Mouse (Mus musculus) granulocyte monocyte progenitor cell, adult 5-6 weeks (primary cell): ENCODE results near the gene Olfr1218. TPM values are rescaled to one million over a fixed set of nuclear protein-coding genes. Genes with fewer than 3 reads are reported as not detected.
"Not testable (repeated sequence)": the region's sequence is repeated elsewhere in the genome, so short reads cannot be mapped to it uniquely, and the experiment has no call there.

Source experiments
- ATAC-seq: replicated peaks from 2 replicates; pipeline ENCODE4 v1.8.0; 2016; ENCODE audit warnings: mild to moderate bottlenecking, moderate TSS enrichment, inconsistent platforms; ENCODE audit not compliant: poor library complexity, severe bottlenecking
- total RNA-seq, 2 experiments: library from RNA; stranded (forward) in 1 of 2; stranded (reverse) in 1 of 2; fragments of 200-712, 200-1000 nt in 1 of 2; fragments of >200 nt in 1 of 2; fragmentation: Nextera tagmentation in 1 of 2; gene quantifications; 2 replicates each; pipeline ENCODE4 v1.2.3; 2014 to 2017

Olfr1218 gene
- not detected in 2 replicates for total RNA-seq (2014; fragmentation: Nextera tagmentation)
- total RNA-seq (2017): not detected in 2 replicates

GRCm38 (mm10) chr2:89061087-89061486 is at the start of gene Olfr1218:
Gene Olfr1218, minus strand, starts transcription at chr2:89061187.
- ATAC-seq: no peak

- ATAC-seq: no peak
Measured at GRCm38 (mm10) chr2:89106735-89107134, 45.7 kb upstream of the Olfr1218 start, which contains the start of gene Olfr1220. Gene Olfr1220, minus strand, starts transcription at chr2:89106835.

DNA sequence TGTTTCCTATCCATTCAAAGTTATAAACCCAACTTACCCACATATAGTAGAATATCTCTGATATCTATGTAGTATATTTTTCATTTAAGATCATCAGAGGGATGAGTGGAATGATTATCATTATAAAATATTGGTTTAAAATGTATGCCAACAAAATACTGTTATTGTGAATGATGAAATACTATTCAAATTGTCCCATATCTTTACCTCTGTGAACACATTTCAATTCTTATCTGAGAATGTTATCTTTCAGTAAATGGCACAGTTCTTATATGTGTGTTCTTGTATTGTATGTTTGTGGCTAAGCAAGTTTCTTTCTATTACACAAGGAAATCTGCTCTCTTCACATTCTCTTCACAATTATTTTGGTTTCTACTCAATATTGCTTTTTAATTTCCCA is 44.7 kb upstream of the Olfr1218 start:
- no peak for ATAC-seq

- ATAC-seq: no peak
Measured at GRCm38 (mm10) chr2:89093848-89094247, 32.9 kb upstream of the Olfr1218 start.

DNA sequence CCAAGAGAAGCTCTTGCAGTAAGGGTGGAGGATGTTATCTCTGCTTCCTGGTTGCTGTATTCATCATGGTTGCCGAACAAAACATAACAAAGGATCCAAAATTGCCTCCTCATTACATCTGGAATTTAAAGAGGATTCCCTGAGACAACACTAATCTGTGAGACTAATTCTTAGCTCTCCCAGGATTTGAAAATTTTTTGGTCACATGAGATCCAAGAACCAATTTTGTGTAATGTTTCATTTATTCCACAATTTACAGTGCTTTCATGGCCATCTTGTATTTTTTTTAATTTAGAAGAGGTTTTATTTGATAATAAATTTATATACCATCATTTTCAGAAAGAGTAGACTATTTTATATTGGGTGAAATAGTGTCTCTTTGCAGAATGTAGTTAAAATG is 22.4 kb upstream of the Olfr1218 start, which contains the start of gene Olfr1219:
TSS of gene Olfr1219 (minus strand) at position 101 of the 400 bp plus-strand sequence.
- no peak for ATAC-seq

- ATAC-seq: no peak
Measured at GRCm38 (mm10) chr2:89081487-89081886, 20.5 kb upstream of the Olfr1218 start.

- no peak for ATAC-seq
Measured at GRCm38 (mm10) chr2:89031965-89032364, 29.0 kb downstream of the Olfr1218 start, which contains the start of gene Olfr1217. Gene Olfr1217, minus strand, starts transcription at chr2:89032065.

GRCm38 (mm10) chr2:89021436-89021835 is 39.6 kb downstream of the Olfr1218 start:
- ATAC-seq: not testable (repeated sequence)

- no peak for ATAC-seq
Measured at GRCm38 (mm10) chr2:89018240-89018639, 42.7 kb downstream of the Olfr1218 start, which contains the start of gene Olfr1216. Gene Olfr1216, minus strand, starts transcription at chr2:89018340.

DNA sequence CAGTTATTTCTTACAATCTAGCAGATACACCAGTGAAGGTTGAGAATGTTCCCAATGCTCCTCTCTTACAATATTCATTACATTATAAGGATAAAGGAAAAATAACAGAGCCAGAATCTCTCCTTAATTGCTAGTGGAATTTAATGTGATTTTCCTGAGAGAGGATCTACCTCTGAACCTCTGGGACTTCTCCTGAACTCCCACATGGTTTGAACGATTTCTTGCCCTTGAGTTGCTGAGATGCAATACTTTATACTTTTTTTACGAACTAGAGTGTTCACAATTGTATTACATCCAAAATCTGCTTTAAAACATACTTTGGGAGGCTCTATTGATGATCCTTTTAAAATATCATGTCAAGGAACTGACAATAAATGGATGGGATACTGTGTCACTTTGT is 54.1 kb downstream of the Olfr1218 start, which contains the start of gene Olfr1215:
TSS of gene Olfr1215 (minus strand) at position 101 of the 400 bp plus-strand sequence.
- ATAC-seq: no peak

Other genes with a start within 250 kb of the Olfr1218 start
- not detected in 2 replicates for gene Olfr1202, start 246.7 kb downstream of the Olfr1218 start, total RNA-seq (2014; fragmentation: Nextera tagmentation)
- gene Olfr1202, start 246.7 kb downstream of the Olfr1218 start, total RNA-seq (2017): not detected in 2 replicates
- gene Olfr1205, start 231.4 kb downstream of the Olfr1218 start, total RNA-seq (2014; fragmentation: Nextera tagmentation): not detected in 2 replicates
- not detected in 2 replicates for gene Olfr1205, start 231.4 kb downstream of the Olfr1218 start, total RNA-seq (2017)
- gene Olfr1204, start 211.9 kb downstream of the Olfr1218 start, total RNA-seq (2014; fragmentation: Nextera tagmentation): not detected in 2 replicates
- not detected in 2 replicates for gene Olfr1204, start 211.9 kb downstream of the Olfr1218 start, total RNA-seq (2017)
- not detected in 2 replicates for gene Olfr1206, start 198.0 kb downstream of the Olfr1218 start, total RNA-seq (2014; fragmentation: Nextera tagmentation)
- gene Olfr1206, start 198.0 kb downstream of the Olfr1218 start, total RNA-seq (2017): not detected in 2 replicates
- not detected in 2 replicates for gene Olfr1208, start 158.9 kb downstream of the Olfr1218 start, total RNA-seq (2014; fragmentation: Nextera tagmentation)
- gene Olfr1208, start 158.9 kb downstream of the Olfr1218 start, total RNA-seq (2017): not detected in 2 replicates
- not detected in 2 replicates for gene Olfr1209, start 146.0 kb downstream of the Olfr1218 start, total RNA-seq (2014; fragmentation: Nextera tagmentation)
- not detected in 2 replicates for gene Olfr1209, start 146.0 kb downstream of the Olfr1218 start, total RNA-seq (2017)
- not detected in 2 replicates for gene Olfr1211, start 123.1 kb downstream of the Olfr1218 start, total RNA-seq (2014; fragmentation: Nextera tagmentation)
- not detected in 2 replicates for gene Olfr1211, start 123.1 kb downstream of the Olfr1218 start, total RNA-seq (2017)
- not detected in 2 replicates for gene Olfr1212, start 107.2 kb downstream of the Olfr1218 start, total RNA-seq (2014; fragmentation: Nextera tagmentation)
- not detected in 2 replicates for gene Olfr1212, start 107.2 kb downstream of the Olfr1218 start, total RNA-seq (2017)
- not detected in 2 replicates for gene Gm13762, start 80.9 kb downstream of the Olfr1218 start, total RNA-seq (2014; fragmentation: Nextera tagmentation)
- gene Gm13762, start 80.9 kb downstream of the Olfr1218 start, total RNA-seq (2017): not detected in 2 replicates
- gene Olfr1214, start 68.5 kb downstream of the Olfr1218 start, total RNA-seq (2014; fragmentation: Nextera tagmentation): not detected in 2 replicates
- not detected in 2 replicates for gene Olfr1214, start 68.5 kb downstream of the Olfr1218 start, total RNA-seq (2017)
- gene Olfr1215, start 54.2 kb downstream of the Olfr1218 start, total RNA-seq (2014; fragmentation: Nextera tagmentation): not detected in 2 replicates
- not detected in 2 replicates for gene Olfr1215, start 54.2 kb downstream of the Olfr1218 start, total RNA-seq (2017)
- not detected in 2 replicates for gene Olfr1216, start 42.8 kb downstream of the Olfr1218 start, total RNA-seq (2014; fragmentation: Nextera tagmentation)
- gene Olfr1216, start 42.8 kb downstream of the Olfr1218 start, total RNA-seq (2017): not detected in 2 replicates
- not detected in 2 replicates for gene Olfr1217, start 29.1 kb downstream of the Olfr1218 start, total RNA-seq (2014; fragmentation: Nextera tagmentation)
- gene Olfr1217, start 29.1 kb downstream of the Olfr1218 start, total RNA-seq (2017): not detected in 2 replicates
- not detected in 2 replicates for gene Olfr1219, start 22.3 kb upstream of the Olfr1218 start, total RNA-seq (2014; fragmentation: Nextera tagmentation)
- not detected in 2 replicates for gene Olfr1219, start 22.3 kb upstream of the Olfr1218 start, total RNA-seq (2017)
- not detected in 2 replicates for gene Olfr1220, start 45.6 kb upstream of the Olfr1218 start, total RNA-seq (2014; fragmentation: Nextera tagmentation)
- gene Olfr1220, start 45.6 kb upstream of the Olfr1218 start, total RNA-seq (2017): not detected in 2 replicates
- gene Olfr1221, start 56.1 kb upstream of the Olfr1218 start, total RNA-seq (2014; fragmentation: Nextera tagmentation): not detected in 2 replicates
- gene Olfr1221, start 56.1 kb upstream of the Olfr1218 start, total RNA-seq (2017): not detected in 2 replicates
- not detected in 2 replicates for gene Olfr1222, start 71.9 kb upstream of the Olfr1218 start, total RNA-seq (2014; fragmentation: Nextera tagmentation)
- not detected in 2 replicates for gene Olfr1222, start 71.9 kb upstream of the Olfr1218 start, total RNA-seq (2017)
- gene Olfr1223, start 90.4 kb upstream of the Olfr1218 start, total RNA-seq (2014; fragmentation: Nextera tagmentation): not detected in 2 replicates
- not detected in 2 replicates for gene Olfr1223, start 90.4 kb upstream of the Olfr1218 start, total RNA-seq (2017)
- gene Olfr1224-ps1, start 102.9 kb upstream of the Olfr1218 start, total RNA-seq (2014; fragmentation: Nextera tagmentation): not detected in 2 replicates
- not detected in 2 replicates for gene Olfr1224-ps1, start 102.9 kb upstream of the Olfr1218 start, total RNA-seq (2017)
- gene Olfr1225, start 113.5 kb upstream of the Olfr1218 start, total RNA-seq (2014; fragmentation: Nextera tagmentation): not detected in 2 replicates
- gene Olfr1225, start 113.5 kb upstream of the Olfr1218 start, total RNA-seq (2017): not detected in 2 replicates
- not detected in 2 replicates for gene Olfr1226, start 138.9 kb upstream of the Olfr1218 start, total RNA-seq (2014; fragmentation: Nextera tagmentation)
- gene Olfr1226, start 138.9 kb upstream of the Olfr1218 start, total RNA-seq (2017): not detected in 2 replicates
- gene Olfr1228, start 192.9 kb upstream of the Olfr1218 start, total RNA-seq (2014; fragmentation: Nextera tagmentation): not detected in 2 replicates
- gene Olfr1228, start 192.9 kb upstream of the Olfr1218 start, total RNA-seq (2017): not detected in 2 replicates
- gene Olfr1229, start 226.8 kb upstream of the Olfr1218 start, total RNA-seq (2014; fragmentation: Nextera tagmentation): not detected in 2 replicates
- not detected in 2 replicates for gene Olfr1229, start 226.8 kb upstream of the Olfr1218 start, total RNA-seq (2017)
- not detected in 2 replicates for gene Olfr1230, start 236.1 kb upstream of the Olfr1218 start, total RNA-seq (2014; fragmentation: Nextera tagmentation)
- gene Olfr1230, start 236.1 kb upstream of the Olfr1218 start, total RNA-seq (2017): not detected in 2 replicates
- gene Olfr1231, start 245.9 kb upstream of the Olfr1218 start, total RNA-seq (2014; fragmentation: Nextera tagmentation): not detected in 2 replicates
- gene Olfr1231, start 245.9 kb upstream of the Olfr1218 start, total RNA-seq (2017): not detected in 2 replicates